Mouse (Mus musculus): ENCODE results near the gene Tiam1.

Tiam1 gene

DNA sequence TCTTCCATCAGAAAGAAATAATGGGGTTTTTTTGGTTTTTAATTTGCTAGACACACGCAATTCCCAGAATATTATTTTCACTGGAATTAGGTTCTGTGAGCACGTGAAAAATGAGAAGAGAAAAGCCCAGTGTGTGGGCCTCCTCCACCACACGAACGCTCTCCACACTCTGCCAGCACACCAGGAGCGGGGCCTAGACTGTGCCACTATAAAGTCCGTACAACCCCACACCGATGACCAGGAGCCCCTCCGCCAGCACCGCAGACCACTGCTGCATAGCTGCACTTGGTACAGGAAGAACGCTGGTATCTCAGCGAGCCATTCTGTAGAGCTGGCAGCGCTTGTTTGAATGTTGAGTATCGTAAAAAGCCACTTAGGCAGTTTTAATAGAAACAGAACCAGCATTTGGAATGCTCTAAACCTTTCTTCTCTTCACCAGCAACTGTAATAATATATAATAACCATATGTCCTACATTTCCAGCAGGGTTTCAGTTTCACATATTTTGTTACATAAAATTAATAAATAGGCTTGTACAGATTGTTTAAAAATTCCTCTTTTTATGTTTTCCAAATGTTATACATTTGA lies 136.1 kb downstream of the Tiam1 start:
- no peak for DNase-seq (ENCODE audit: inconsistent age in 2 of 2, low spot score in 1 of 2)

DNA sequence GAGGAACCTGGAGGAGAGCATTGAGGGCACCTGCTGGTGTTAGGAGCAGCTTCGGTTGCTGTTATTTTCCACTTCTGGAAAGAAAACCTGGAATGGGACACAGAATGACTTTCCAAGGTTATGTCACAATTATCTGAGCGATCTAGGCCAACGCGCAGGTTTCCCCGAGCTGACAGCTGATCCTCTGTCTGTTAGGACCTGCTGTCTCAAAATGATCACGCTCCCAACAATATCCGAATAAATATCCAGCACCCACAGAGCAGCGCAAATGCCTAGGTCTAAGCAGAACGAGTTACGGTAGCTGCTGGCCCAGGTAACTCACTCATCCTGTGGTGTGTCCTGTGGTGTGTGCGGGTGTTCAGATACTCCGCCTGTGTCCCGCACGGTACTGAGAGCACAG lies 140.0 kb downstream of the Tiam1 start:
- DNase-seq (ENCODE audit: inconsistent age in 2 of 2, low spot score in 1 of 2), result peak in 1 of 2 experiments; percentile 60

DNA sequence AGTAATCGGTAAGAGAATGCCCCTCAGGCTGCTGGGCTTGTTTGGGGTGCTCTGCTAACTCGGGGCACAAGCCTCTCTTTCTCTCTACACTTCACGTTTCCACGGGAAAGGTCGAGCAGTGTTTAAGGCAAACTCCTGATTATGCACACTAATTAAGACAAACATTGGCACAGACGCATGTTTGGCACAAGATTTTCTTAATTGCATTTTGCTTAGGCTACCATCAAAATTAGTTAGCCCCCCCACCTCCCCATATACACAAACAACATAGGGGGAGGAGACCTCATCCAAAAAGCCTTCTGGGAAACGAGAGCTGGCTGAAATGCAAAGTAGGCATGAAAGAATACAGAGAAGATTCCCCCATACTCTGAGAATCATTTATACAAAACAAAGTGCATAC lies 148.4 kb downstream of the Tiam1 start:
- no peak for DNase-seq (ENCODE audit: inconsistent age in 2 of 2, low spot score in 1 of 2)

DNA sequence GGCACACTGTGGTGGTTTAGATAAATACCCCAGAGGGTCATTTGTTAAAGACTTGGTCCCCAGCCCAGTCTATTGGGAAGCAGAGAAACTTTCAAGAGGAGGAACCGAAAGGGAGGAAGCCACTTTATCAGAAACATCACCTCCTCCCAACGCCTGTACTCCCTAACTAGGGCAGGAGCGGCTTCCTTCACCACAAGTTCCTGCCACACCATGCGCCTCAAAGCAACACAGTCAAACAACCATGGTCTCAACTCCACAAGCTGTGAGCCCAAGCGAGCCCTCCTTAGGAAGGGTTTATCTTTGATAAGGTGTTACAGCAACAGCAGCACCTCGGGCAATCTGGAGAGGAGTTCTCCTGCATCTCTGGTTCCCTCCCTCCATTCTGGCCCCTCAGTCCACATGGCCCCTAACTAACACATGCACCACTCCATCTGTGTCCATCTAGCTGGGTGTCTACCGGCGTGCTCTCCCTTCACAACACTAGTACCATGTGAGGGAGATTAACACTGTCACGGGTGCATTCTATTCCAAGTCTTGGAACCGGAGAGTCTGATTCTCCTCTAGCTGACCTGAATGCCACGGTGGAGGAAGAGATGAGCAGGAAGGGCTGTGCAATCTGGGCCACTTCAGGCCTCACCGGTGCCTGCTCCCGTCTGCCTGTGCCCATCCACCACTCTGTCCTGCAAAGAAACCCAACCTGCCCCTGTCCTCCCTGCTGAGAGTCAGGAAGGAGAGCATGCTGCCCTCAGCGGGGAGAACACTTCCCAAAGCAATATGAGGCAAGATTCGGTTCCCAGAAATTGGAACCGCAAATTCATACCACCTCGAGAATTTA lies 149.4 kb downstream of the Tiam1 start:
- no peak for DNase-seq (ENCODE audit: inconsistent age in 2 of 2, low spot score in 1 of 2)

DNA sequence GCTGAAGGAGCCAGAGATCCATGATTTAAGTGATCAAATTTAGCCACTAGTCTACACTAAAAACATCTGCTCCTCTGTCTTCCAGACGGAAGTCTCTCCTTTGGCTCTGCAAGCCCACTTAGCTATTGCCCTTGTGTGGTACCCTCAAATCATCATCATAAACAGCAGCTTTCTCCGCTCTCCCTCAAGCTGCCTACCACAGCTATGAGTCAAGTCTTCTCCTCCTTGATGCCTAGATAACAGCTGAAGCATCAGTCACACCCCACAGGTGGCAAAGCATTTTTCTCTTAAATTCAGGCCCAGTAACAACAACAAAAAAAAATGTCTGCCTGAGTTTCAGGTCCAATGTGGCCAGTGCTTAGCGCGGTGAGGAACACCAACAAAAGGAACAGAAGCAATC lies 150.1 kb downstream of the Tiam1 start:
- DNase-seq (ENCODE audit: inconsistent age in 2 of 2, low spot score in 1 of 2), result no peak

DNA sequence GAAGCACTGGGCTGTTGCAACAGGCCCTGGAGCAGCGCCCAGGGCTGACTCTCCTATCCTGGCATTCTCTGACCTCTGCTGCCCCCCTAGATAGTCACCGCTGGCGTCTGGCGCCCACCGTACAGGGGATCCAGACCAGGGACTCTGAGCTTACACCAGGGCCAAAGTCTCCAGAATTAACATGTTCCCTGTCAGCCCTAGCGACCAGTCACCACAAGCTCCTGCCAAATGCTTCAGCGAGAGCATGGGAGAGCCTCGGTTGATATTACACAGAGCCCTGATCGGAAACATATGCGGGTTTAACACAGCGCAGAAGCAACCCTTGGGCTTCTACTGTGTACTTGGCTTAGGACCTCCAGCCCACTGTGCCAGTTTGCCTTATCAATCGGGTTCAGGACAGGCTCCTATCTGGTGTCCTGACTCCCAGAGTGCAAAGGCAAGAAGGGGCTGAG lies 151.8 kb downstream of the Tiam1 start:
- DNase-seq (ENCODE audit: inconsistent age in 2 of 2, low spot score in 1 of 2), result peak in 1 of 2 experiments; percentile 70

DNA sequence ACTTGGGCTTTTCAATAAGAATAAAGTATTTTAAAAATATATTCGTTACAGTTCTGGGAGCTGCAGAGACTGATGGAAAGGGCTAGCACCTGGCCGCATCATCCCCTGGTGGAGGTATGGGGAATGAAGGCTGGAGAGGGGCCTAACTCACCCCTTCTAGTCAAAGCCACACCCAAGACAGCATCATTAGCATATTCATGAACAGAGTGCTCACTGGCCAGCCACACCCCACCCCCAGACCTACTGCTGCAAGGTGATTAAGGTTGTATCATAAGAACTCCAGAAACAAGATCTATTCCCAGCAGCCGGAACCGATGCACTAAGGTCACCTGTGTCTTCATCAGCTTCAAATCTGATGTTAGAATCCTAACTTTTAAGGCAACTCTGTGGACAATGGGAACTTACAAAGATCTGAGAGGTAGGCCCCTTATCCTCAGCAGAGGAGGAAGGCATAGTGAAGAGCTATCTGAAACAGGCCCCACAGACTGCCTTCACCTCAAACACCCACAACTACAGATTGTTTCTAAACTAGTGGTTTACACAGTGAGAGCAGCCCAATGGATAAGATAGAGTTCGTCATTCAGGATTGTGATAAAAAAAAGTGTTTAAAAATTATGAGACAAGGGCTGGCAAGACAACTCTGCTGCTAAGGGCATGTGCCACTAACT lies 153.1 kb downstream of the Tiam1 start:
- no peak for DNase-seq (ENCODE audit: inconsistent age in 2 of 2, low spot score in 1 of 2)

DNA sequence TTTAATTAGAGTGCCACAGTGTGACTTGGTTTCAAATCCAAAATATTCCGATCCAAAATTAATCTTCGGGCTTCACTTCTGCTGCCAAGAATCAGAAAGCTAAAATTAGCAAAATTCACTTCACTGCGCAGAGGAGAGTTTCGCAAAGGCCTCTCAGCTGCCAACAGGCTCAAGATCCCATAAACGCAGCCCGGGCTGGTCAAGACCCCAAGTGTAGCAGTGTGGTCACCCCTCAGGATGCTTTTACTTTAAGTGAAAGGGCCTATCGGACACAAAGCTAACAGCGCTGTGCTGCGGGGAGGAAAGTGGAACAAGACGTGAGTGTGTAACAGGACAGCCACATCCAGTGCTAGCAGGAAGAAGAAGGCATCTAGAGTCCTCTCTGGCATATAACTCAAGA lies 153.8 kb downstream of the Tiam1 start:
- peak in 1 of 2 experiments; percentile 50 for DNase-seq (ENCODE audit: inconsistent age in 2 of 2, low spot score in 1 of 2)

DNA sequence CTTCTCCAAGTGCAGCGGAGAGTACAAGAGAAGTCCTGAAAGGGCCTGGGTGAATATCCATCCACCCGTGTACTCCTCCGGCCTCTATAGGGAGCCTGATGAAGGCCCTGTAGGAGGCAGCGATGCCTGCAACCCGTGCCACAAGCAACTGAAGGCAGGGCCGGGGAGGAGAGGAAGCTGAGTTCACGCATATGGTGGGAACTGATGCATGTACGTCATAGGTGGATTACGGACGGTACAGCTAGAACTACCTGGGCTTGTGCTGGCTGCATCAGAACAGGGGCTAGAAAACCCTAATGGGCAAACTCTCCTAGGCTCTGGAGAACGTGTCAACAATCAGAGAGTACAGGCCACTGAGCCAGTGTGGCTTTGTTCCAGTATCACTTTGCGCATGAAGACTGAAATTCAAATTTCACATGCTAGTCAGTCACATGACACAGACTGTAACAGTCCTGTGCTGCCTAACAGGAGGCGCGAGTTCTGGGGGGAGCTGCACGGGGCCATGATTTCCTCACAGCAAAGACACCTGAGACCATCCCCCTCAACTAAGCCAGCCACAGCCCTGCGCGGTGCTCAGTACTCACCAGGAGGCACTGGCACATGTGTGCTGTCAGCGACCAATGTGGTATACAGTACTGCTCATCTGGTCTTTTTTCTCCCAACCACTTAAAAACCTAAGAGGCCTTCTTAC lies 156.8 kb downstream of the Tiam1 start:
- DNase-seq (ENCODE audit: inconsistent age in 2 of 2, low spot score in 1 of 2), result no peak

DNA sequence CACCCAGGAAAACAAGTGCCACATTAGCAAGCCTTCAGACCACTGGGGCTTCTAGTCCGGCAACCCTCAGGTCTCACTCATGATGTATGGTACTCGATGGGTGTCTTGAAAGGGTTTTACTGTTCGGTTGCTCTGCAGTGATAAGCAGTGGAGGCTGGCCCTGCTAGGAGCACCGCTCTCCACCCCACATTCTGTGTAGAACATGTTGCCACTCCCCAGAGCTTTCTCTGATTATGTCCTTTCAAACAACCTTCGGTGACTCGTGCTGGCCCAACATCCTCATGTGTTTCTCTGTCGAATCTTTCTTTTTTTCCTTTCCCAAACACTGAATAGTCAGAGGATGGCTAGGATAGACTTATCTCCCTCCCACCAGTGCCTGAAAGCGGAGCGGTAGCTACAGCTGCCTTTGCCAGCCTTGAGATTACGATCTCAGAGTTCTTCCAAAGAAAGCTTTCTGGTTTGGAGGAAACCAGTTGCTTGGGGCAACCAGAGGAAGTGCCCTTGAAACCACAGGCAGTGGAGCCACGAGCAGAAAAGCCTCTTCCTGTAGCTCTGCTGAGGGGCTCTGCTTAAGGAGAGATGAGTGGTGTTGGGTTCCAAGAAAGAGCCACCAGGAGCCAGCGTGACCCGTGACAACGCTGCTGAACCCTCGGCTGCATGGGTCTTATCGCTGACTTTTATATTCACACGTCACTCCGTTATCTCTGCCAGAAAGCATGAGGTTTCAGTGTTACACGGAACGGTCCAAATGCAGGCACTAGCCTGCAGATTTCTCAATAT lies 157.7 kb downstream of the Tiam1 start:
- DNase-seq (ENCODE audit: inconsistent age in 2 of 2, low spot score in 1 of 2), result peak; percentile 55 to 87

DNA sequence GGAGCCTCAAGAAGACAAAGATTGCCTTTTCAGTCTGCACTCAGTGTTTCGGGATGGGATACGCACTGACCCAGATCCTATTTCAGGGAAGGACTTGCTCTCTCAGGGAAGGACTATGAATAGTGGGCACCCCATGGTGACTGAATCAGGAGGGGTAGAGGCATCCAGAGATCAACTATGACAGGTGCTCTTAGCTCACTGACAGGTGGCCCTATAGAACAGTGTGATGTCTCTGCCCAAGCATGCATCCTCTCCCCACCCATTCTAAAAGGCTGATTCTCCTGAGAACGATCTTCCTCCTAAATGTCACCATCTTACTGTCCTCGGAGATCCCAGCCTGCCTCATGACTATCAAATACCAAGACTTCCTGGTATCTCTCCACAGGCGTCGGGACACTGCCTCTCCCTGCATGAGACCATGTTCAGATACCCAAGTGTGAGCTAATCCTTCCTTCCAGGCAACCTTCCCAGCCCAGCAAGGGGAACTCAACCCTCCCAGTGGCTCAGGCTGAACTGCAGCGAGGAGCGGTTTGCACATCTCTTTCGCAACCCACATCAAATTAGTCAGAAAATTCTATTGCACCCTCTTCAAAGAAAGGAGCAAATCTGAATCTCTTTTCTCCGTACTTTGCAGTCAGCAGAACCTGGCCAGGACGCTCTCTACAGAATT lies 163.4 kb downstream of the Tiam1 start:
- DNase-seq (ENCODE audit: inconsistent age in 2 of 2, low spot score in 1 of 2), result peak in 1 of 2 experiments; percentile 62

DNA sequence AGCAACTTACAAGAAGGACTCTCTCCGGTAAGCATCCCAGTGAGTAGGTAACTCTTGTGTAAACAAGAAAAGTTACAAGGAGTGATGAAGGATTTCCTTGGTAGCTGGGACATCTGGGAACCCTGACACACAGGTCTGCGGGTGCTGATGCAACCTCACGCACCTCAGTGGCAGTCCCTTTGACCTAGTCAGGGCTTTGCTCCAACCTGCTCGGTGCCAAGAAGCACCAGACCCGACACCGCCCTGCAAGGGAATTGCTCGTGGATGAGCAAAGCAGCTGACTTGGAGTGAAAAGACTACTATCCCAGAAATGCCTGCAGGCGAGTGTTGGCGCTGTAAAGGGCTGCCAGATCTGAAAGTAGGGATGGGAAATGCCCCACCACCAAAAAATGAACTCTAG lies 168.1 kb downstream of the Tiam1 start:
- DNase-seq (ENCODE audit: inconsistent age in 2 of 2, low spot score in 1 of 2), result no peak

DNA sequence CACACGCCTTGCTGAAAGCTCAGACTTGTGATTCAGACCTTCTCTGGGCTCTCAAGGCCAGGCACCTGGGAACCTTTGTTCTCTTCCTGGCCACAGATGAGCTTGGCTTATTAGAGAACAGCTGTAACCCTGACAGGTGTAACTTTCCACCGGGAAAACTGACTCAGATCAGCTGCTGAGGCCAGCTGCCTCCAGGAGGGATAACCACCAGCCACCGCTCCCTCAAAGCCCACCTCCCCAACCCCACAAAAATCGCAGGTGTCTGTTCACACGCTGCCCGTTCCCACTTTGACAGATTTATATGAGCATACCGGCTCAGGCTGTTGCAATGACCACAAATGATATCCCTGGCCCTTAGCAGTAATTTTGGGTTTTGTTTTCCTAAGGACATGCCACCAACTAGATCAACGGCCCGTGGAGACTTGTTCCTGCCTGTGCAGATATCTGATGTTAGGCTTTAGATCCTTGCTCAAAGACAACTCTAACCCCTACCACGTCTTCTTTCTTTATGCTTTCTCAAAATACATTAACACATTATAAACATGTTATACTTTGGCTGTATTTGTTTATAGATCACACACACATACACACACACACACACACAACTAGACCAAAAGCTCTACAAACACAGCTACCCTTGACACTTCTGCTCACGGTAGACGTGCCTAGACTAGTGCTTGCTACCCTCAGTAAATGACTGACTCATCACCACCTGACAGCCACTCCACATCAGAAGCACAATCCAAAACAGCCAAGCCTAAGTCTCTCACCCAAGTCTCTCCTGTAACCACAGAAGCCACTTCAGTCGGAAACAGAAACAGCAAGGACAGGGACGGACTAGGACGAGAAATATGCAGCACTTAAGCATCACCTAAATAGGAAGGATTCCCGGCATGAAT lies 169.5 kb downstream of the Tiam1 start:
- no peak for DNase-seq (ENCODE audit: inconsistent age in 2 of 2, low spot score in 1 of 2)

DNA sequence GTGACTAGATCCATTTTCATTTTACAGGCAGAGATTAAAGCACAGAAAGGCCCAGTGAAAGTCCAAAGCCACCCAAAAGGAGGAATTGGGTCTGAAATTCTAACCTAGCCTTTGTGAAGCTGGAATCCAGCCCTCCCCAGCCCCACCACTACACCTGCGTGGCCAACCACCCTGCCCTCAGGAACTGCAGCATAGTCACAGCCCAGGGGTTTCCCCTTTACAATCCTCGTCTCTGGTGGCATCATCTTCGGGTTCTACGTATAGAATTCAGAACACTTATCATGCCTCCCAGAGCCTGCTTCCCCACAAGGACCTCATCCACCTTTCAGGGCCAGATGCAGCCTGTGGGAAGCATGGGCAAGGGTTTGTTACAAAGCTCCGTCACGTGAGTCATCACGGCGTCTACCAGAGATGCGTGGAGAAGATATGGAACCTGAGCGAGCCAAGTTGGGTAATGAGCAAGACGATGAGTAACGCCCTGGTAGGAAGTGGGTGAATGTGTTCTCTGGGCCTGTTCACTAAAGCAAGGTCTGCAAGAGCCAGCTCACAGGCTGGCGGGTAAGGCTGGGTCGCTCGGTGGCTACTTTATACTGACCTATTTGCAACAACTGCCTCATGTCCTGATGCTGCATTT lies 170.6 kb downstream of the Tiam1 start:
- DNase-seq (ENCODE audit: inconsistent age in 2 of 2, low spot score in 1 of 2), result peak in 1 of 2 experiments; percentile 54

DNA sequence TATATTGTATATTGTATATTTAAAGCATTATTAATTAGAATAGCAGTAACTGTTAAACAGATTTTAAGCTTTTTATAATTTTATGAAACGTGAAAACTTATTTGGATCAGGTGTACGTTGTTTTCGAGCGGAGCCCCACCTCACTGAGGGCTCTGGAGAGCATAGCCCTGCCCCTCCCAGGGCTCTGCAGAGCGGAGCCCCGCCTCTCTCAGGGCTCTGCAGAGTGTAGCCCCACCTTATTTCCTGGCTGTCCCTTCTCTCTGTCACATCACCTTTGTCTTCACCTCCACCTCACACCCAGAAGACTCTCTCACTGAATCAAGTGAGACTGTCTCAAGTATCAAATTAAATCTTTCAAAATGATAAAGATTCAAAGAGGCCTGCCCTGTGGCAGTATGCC lies 171.6 kb downstream of the Tiam1 start:
- no peak for DNase-seq (ENCODE audit: inconsistent age in 2 of 2, low spot score in 1 of 2)

DNA sequence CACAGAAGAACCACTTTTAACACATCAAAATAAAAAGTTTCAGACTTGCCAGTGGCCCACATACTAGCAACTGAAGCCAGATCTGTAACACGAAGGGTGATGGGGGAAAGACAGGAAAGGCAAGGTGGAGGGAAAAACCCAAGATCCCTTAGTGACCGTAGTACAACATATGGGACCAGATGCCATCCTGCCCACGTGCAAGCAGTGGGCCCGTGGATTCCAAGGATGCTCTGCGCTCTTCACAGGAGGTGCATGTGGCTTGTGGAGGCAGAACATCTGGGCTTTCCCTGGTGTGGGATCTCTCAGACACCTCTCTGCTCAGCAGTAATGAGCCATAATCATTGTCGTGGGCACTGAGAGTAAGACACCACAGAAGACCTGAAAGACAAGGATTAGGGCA lies 175.5 kb downstream of the Tiam1 start:
- DNase-seq (ENCODE audit: inconsistent age in 2 of 2, low spot score in 1 of 2), result no peak

DNA sequence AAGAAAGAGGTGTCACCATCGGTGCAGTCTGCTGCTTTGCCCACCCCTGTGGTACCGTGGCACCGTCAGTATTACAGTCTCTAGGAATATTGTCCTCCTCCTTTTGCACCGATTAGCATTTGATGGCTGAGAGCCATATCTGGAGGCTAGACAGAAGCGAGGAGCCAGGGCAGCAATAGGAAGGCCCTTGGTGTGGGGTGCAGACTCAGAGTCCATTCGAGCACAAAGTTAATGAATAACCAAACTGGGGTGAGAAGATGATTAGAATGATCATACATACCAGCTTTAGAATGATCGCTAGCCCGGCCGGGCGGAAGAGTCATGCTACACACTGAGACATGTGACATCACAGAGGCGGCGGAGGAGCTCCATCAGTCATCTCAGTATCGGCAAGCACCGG lies 180.7 kb downstream of the Tiam1 start:
- no peak for DNase-seq (ENCODE audit: inconsistent age in 2 of 2, low spot score in 1 of 2)

DNA sequence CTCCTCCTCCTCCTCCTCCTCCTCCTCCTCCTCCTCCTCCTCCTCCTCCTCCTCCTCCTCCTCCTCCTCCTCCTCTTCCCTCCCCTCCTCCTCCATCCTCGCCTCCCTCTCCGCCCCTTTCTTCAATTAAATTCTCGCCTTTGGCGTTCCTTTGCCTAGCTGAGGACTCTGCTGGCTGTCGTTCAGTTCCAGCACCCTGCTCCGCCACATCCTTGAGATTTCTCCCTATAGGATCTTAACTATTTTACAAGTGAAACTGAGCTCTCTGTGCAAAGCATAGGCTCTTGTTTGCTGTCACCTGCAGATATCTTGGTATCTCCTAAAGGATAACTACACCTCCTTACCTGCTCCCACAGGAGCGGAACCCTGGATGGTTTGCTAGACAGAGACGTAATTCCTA lies 182.7 kb downstream of the Tiam1 start:
- no peak for DNase-seq (ENCODE audit: inconsistent age in 2 of 2, low spot score in 1 of 2)

Measured in adrenal gland, adult (tissue).